Mouse (Mus musculus) C3H10T1/2 (cell line): ENCODE data around the gene Hs1bp3. TPM values are rescaled to one million over a fixed set of nuclear protein-coding genes. Genes with fewer than 3 reads are reported as not detected.

Experiments used
- polyA plus RNA-seq, 2 experiments: library from polyadenylated mRNA; unstranded; fragments of >200 nt; fragmentation: generic; extraction: Trizol; gene quantifications; one replicate each; pipeline ENCODE4 v1.2.1; 2012; ENCODE audit warnings: missing spikeins in 2 of 2

Gene Hs1bp3
- polyA plus RNA-seq, result 10 to 100 TPM; 11.5 to 25.9 TPM

DNA sequence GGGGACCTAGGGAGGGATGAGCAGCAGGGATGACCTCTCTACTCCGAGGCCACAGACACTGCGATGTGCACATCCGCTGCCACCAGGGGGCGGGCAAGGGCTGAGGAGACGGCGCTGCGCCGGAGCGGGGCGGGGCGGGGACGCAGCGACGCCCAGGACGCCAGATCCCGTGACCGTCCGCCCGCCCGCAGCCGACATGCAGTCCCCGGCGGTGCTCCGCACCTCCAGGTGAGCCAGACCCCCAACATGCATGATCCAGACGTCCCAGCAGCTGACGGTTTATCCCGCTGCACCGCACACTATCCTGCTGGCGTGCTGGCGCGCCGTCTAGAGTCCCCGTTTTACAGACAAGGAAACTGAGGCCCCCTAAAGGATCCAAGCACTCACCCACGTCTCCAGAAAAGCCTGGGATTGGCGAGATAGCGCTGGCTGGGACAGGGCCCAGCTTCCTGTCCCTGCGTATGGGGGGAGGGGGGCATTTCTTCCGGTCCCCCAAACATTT lies at the start of gene Hs1bp3:
Gene Hs1bp3 (plus strand): TSS at position 163 of the 502 bp plus-strand sequence.

DNA sequence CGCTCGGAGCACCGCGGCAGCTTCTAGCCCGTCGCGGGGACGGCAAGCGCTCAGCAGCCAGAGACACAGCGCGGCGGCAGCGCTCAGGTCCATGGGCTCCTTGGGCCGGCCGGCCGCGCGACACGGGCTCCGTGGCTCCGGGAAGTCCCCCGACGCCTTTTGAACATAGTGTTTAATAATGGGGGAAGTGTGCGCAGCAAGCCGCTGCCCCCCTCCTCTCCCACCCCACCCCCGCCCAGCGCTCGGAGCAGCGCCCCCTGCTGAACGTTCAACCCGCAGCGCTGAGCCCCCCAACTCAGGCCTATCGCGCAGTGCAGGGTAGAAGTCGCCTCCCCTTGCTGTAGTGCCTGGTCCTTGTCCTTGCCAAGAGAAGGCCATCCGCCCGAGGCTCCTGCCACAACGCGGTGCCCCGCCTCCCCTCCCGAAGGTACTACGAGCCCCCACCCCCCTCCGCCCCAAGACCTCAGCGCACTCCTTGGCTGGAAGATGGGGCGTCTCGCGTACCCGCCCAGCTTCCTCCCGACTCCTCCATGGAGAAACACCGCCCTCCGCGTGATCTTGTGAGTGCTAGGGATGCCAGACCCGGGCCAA lies 11.3 kb upstream of the Hs1bp3 start, which contains the start of gene Gdf7:
Gene Gdf7 (minus strand): TSS at position 114 of the 591 bp plus-strand sequence.

Other genes with a start within 250 kb of the Hs1bp3 start
- gene Ldah, start 105.3 kb upstream of the Hs1bp3 start, polyA plus RNA-seq, result 10 to 100 TPM in 1 of 2 experiments, 1 to 10 TPM in 1; 7.5 to 24.0 TPM
- gene Gdf7, start 11.5 kb upstream of the Hs1bp3 start, polyA plus RNA-seq, result under 1 TPM in 1 of 2 experiments, not detected in 1; 0.04 TPM
- 10 to 100 TPM; 24.0 to 74.3 TPM for gene Rhob, start 186.6 kb downstream of the Hs1bp3 start, polyA plus RNA-seq